Mouse (Mus musculus) thymus, adult 2 months (tissue): ENCODE data around the gene Cnksr1. TPM values are rescaled to one million over a fixed set of nuclear protein-coding genes. Genes with fewer than 3 reads are reported as not detected.

Experiments
- DNase-seq: peaks from one replicate; pipeline ENCODE4 v3.0.0; 2021
- H3K27ac ChIP-seq: fragments of 200-500 bp; 2 replicates; pipeline ENCODE4 v1.5.1; 2012; ENCODE audit warnings: low read length, control low read depth; ENCODE audit not compliant: control insufficient read depth, insufficient read depth
- H3K27me3 ChIP-seq: fragments of 200-500 bp; 2 replicates; pipeline ENCODE4 v1.6.1; 2012; ENCODE audit warnings: mild to moderate bottlenecking, low read length, moderate library complexity, mixed read lengths; ENCODE audit not compliant: control insufficient read depth, insufficient read depth
- H3K36me3 ChIP-seq: fragments of 200-500 bp; 2 replicates; pipeline ENCODE4 v1.6.1; 2012; ENCODE audit warnings: mild to moderate bottlenecking, low read length, moderate library complexity; ENCODE audit not compliant: control insufficient read depth, insufficient read depth
- H3K4me1 ChIP-seq: fragments of 200-500 bp; replicated peaks from 2 replicates; pipeline ENCODE4 v1.6.1; 2012; ENCODE audit warnings: low read length; ENCODE audit not compliant: control insufficient read depth, insufficient read depth
- H3K4me3 ChIP-seq: fragments of 200-500 bp; 2 replicates; pipeline ENCODE4 v1.5.1; 2012; ENCODE audit warnings: mild to moderate bottlenecking, low read length, control low read depth, moderate library complexity; ENCODE audit not compliant: control insufficient read depth, insufficient read depth
- CTCF ChIP-seq: fragments of 200-500 bp; IDR thresholded peaks from 2 replicates; pipeline ENCODE4 v1.5.1; 2012; ENCODE audit warnings: mild to moderate bottlenecking, control low read depth, low read length, moderate library complexity, borderline replicate concordance; ENCODE audit not compliant: control insufficient read depth, poor library complexity, insufficient read depth; ENCODE audit errors: extremely low read depth
- POLR2A ChIP-seq: fragments of 200-500 bp; IDR thresholded peaks from 2 replicates; pipeline ENCODE4 v1.6.1; 2012; ENCODE audit warnings: mild to moderate bottlenecking, low read length, control low read depth, moderate library complexity; ENCODE audit not compliant: control insufficient read depth, poor library complexity, insufficient read depth; ENCODE audit errors: extremely low read depth
- WGBS: fragments of 180-500 bp; shearing (Covaris S2); methylation state at CpG from one replicate; pipeline ENCODE4 v1.1.7; 2018; 5-methylcytosine and 5-hydroxymethylcytosine counted together
- polyA plus RNA-seq: library from polyadenylated mRNA; depleted of rRNA; stranded (reverse); fragments of >200 nt; gene quantifications from 2 replicates; pipeline ENCODE4 v1.2.3, GENCODE M21; 2012; rRNA removed

Gene Cnksr1
- 3.6 and 4.3 TPM in 2 replicates for polyA plus RNA-seq

DNA sequence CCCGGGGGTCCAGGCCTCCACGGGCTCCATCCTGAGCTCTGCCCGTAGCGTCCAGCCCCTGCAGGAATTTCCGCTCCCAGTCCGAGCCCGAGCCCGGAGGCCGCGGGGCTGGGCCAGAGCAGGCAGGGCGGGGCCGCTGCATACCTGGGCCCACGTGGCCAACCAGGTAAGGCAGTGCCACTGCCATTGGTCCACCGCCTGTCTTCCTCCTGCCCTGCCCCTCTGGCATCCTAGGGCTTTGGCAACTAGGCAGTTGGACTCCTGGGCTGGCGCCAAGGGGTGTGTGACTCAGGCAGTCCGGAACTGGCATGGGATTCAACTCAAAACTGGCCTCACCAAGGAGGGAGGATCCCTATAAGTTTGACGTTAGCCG, at the start of gene Cnksr1:
Cnksr1 (minus strand) TSS at position 121 of the 373 bp plus-strand sequence.
- no peak within 1 kb of the TSS for H3K27ac ChIP-seq
- H3K4me3 ChIP-seq = peak within 1 kb of the TSS; percentile 19
- WGBS = 38% methylated on average over 18 of the region's 18 CpGs
- TF ChIP-seq CTCF (no peak), POLR2A (no peak)
- DNase-seq = no peak
- H3K27me3 ChIP-seq = no peaks in the 10 kb centered on the region
- no peaks in the 10 kb centered on the region for H3K36me3 ChIP-seq
- H3K4me1 ChIP-seq = no peaks in the 10 kb centered on the region

DNA sequence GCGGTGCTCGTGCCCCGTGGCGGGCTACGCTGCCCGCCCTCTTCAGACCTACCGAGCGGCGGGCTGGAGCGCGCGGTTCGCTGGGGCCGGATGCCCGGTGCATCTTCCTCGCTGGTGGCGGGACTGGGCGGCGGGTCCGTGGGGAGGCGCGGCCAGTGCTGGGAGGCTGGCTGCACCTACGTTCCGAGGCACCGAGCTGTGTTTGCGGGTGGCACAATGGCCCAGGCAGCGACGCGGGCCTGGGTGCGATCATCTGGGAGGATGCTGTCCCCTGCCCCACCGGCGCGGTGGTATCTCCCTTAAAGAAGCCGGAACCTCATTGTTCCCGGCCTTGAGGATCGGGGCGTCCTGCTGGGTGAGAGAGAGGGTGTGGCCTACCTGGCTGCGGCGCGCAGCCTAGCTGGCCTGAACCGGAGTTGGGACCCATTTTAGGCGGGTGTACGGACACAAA, 49.4 kb upstream of the Cnksr1 start, which contains the start of gene Pdik1l:
Pdik1l (minus strand) TSS at position 321 of the 451 bp plus-strand sequence.
- no peaks in the 10 kb centered on the region for H3K27me3 ChIP-seq
- peak within 1 kb of the TSS; percentile 75 for H3K4me3 ChIP-seq
- peak within 1 kb of the TSS; percentile 67 for H3K27ac ChIP-seq
- TF ChIP-seq CTCF (0 out of 2 replicates have a peak, but pooled peaks have one; percentile 41), POLR2A (no peak; the same call in 1 of the 2 replicates)
- under 1% methylated on average over 43 of the region's 43 CpGs for WGBS
- H3K36me3 ChIP-seq = peaks cover 6% of the 10 kb centered on the region; the same call in 1 of the 2 replicates
- peaks cover 7% of the 10 kb centered on the region for H3K4me1 ChIP-seq
- peak; percentile 84 for DNase-seq

DNA sequence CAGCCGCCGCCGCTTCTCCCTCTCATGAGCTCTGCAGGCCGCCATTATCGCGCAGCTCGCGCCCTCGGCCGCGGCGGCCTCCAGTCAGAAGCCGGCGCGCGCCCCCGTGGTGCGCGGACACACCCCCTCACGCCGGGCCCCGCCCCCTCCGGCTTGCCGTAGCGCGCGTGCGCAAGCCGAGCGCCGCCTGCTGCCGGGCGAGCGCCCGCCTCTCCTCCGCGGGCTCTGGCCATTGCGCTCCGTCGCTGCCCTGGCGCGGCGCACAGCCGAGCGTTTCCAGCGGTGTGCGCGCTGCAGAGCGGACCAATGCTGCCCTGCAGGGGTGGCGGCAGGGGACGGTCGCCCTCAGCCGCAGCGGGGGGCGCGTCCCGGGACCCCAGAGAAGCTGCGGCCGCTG, 49.0 kb upstream of the Cnksr1 start:
- Histone ChIP-seq H3K4me3 (peak overlapping the region; percentile 75), H3K27me3 (no peaks in the 10 kb centered on the region), H3K4me1 (peaks cover 7% of the 10 kb centered on the region), H3K27ac (peak overlapping the region; percentile 67), H3K36me3 (peaks cover 8% of the 10 kb centered on the region; the same call in 1 of the 2 replicates)
- WGBS = under 1% methylated on average over 59 of the region's 59 CpGs
- DNase-seq = peak; percentile 97
- peak; percentile 71; the same call in 1 of the 2 replicates for TF ChIP-seq CTCF
- peak; percentile 99 for TF ChIP-seq POLR2A

DNA sequence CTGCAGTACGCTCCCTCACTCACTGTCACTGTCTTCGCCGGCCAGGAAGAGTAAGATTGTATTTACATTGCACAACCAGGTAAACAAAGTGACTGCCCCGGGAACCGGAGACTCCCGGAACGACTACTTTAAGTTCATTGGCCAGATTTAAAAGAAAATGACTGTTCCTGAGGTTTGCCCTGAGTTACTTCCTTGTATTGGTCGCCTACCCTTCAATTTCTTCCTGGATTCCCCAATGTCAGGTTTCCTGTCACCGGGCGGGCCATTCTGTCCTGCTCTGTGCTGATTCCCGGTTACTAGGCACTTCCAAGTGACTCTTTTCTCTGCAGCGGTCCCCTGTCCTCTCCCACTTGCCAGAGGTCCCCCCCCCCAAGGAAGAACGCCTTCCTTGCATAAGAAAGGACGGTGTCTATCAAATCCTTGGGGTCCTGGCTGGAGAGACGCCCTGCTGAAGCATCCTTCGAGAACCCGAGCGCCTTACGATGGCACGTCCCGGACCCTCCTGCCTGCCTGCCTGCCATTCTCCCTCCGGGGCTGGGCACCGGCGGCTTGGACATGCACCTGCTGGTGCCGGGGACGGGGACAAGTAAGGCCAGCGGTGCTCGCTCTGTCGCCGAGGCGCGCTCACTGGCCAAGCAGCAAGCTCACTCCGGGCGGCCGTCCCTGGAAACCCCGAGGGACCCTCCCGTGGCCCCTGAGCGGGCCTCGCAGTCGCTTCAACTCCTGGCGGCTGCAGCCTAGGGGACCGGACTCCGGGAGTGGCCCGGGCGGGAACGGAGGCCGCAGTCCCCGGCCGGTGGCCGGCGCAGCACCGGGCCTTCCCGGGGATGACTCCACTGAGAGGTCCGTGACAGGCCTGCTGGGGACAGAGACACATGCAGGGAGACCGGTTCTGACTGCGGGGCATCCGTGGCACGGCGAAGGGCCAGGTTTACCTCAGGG, 48.3 kb upstream of the Cnksr1 start:
- no peak for TF ChIP-seq POLR2A
- no peak for TF ChIP-seq CTCF
- DNase-seq = no peak
- H3K27ac ChIP-seq = no peak overlapping the region
- peaks cover 7% of the 10 kb centered on the region for H3K4me1 ChIP-seq
- peaks cover 13% of the 10 kb centered on the region; the same call in 1 of the 2 replicates for H3K36me3 ChIP-seq
- WGBS = 1% methylated on average over 58 of the region's 59 CpGs
- peak overlapping the region; percentile 75 for H3K4me3 ChIP-seq
- no peaks in the 10 kb centered on the region for H3K27me3 ChIP-seq

DNA sequence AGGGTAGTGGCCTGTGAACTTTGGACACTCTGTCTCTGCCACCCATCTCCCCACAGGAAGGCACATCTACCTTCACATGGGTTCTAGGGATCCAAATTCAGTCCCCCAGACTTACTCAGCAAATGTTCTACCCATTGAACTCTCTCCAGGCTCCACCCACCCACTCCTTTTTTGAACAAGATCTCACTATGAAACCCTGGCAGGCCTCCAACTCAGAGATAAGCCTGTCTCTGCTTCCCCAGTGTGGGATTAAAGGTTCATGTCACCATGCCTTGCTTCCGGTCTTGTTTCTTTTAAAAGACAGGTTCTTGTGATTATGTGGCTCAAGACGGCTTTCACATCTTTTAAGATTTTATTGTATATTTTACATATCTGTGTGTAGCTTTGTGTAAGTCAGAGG, 46.7 kb upstream of the Cnksr1 start:
- TF ChIP-seq POLR2A = no peak
- TF ChIP-seq CTCF = no peak
- Histone ChIP-seq H3K4me3 (no peak overlapping the region), H3K36me3 (peaks cover 28% of the 10 kb centered on the region; the same call in 1 of the 2 replicates), H3K27me3 (no peaks in the 10 kb centered on the region), H3K4me1 (peaks cover 7% of the 10 kb centered on the region), H3K27ac (no peak overlapping the region)
- WGBS = 97% methylated on average over 2 of the region's 2 CpGs
- no peak for DNase-seq
